Mouse (Mus musculus) layer of hippocampus, adult 9-10 months (tissue): ENCODE measurements at regions not wholly inside any gene's neighbourhood (a gene's known extent, or its start where the extent isn't known, plus 50 kb on each side); places are given as distances from the start of the nearest gene placed in this dataset.

Experiments used
- DNase-seq: peaks from one replicate; pipeline ENCODE4 v3.0.0; 2022; ENCODE audit warnings: low spot score

DNA sequence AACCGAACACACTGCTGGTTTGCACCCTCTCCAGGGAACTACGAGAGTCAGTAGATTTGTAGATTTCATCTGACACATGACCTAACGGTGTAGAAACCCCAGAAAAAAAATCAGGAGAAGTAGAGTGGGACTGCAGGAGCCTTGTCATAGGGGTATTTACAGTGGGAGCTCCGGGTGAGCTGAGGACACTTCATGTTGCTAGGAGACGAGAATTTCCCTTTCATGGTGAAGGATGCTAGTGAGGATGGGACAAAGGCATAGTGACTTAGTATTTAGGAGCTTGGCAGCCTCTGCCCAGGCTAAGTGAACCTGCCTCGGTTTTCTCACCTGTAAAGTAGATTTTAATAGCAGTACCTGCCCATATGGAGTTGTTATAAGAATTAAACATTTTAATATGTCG is 52.8 kb upstream of the Epha4 start:
- no peak for DNase-seq
